ENCODE assay signal across 8 mouse cellular contexts in genomic region chr13:47043030-47043680, GRCm38 (mm10). TPM values are rescaled to one million over a fixed set of nuclear protein-coding genes. Genes with fewer than 3 reads are reported as not detected.
A peak's percentile ranks its signal among the peaks of the same experiment; 100 is the strongest.
DNase-seq lines count a peak whose midpoint lies in the region; ATAC-seq and TF ChIP-seq lines count a peak whose summit lies in the region.

Gene Kdm1b, plus strand, starts transcription at chr13:47043499.

- H3K36me3 ChIP-seq in ES-E14 (ENCODE audit: control insufficient read depth, insufficient read depth, low read length, poor library complexity, severe bottlenecking), result no peaks in the 10 kb centered on the region
- H3K36me3 ChIP-seq in forebrain, embryonic 15.5 days, result no peaks in the 10 kb centered on the region

- peak; percentile 99 for DNase-seq in ES-E14 (ENCODE audit: low read depth, low spot score)
- peak; percentile 98 for DNase-seq in cerebellum, adult 11-12 months
- DNase-seq in heart, postnatal 25 days (ENCODE audit: low spot score), result peak; percentile 97
- peak; percentile 96 to 98 for DNase-seq in layer of hippocampus, adult 18-20 months (ENCODE audit: low spot score in 2 of 2)
- peak; percentile 98 for DNase-seq in lung, adult 2 months
- DNase-seq in thymus, adult 18-20 months, result peak; percentile 96 to 98

- no peak within 1 kb of the TSS for H3K27ac ChIP-seq in ES-E14 (ENCODE audit: insufficient read depth, low read depth, low read length, poor library complexity, severe bottlenecking)
- H3K27ac ChIP-seq in forebrain, embryonic 15.5 days (replicated peaks), result peak within 1 kb of the TSS; percentile 70

- H3K9ac ChIP-seq in ES-E14 (ENCODE audit: insufficient read depth, low read depth, low read length, poor library complexity, severe bottlenecking), result peak within 1 kb of the TSS; percentile 73
- peak within 1 kb of the TSS; percentile 80 for H3K9ac ChIP-seq in forebrain, embryonic 15.5 days (replicated peaks)

- H3K4me1 ChIP-seq in ES-E14 (ENCODE audit: control insufficient read depth in 2 of 2, insufficient read depth in 2 of 2, low read length in 2 of 2, poor library complexity in 1 of 2), result peaks cover 0 to 3% of the 10 kb centered on the region in 2 experiments; a peak in 1 of 4 replicates
- peaks cover 17% of the 10 kb centered on the region for H3K4me1 ChIP-seq in forebrain, embryonic 15.5 days
- peaks cover 7% of the 10 kb centered on the region for H3K4me1 ChIP-seq in lung, adult 2 months (ENCODE audit: control insufficient read depth, insufficient read depth, low read length)

- peak; percentile 95 for ATAC-seq in forebrain, embryonic 15.5 days (replicated peaks)
- ATAC-seq in neutrophil, adult 5-6 weeks (ENCODE audit: extremely low read depth, insufficient number of reproducible peaks, low FRiP score, poor library complexity, severe bottlenecking), result peak; percentile 87

- intact Hi-C loops in heart, postnatal 25 days (cut with DNase I), result no loop called here

- TF ChIP-seq CTCF in lung, adult 2 months (IDR thresholded peaks at IDR 0.05; ENCODE audit: insufficient read depth, low read length), result no peak

- WGBS in forebrain, embryonic 15.5 days, result under 1% methylated on average over 47 of the region's 48 CpGs
- WGBS in lung, adult 2 months, result under 1% methylated on average over 48 of the region's 48 CpGs

- H3K4me3 ChIP-seq in ES-E14 (ENCODE audit: insufficient read depth in 1 of 2, low read depth in 1 of 2, low read length in 2 of 2, poor library complexity in 1 of 2, severe bottlenecking in 1 of 2), result peak within 1 kb of the TSS; percentile 81 to 96
- H3K4me3 ChIP-seq in forebrain, embryonic 15.5 days, result peak within 1 kb of the TSS; percentile 86
- peak within 1 kb of the TSS; percentile 97 for H3K4me3 ChIP-seq in lung, adult 2 months (replicated peaks; ENCODE audit: extremely low read depth, low read depth, low read length)

- H3K27me3 ChIP-seq in forebrain, embryonic 15.5 days, result no peaks in the 10 kb centered on the region

- TF ChIP-seq POLR2A in lung, adult 2 months (IDR thresholded peaks at IDR 0.05; ENCODE audit: borderline replicate concordance, extremely low read depth, low read depth, low read length), result peak; percentile 81

- peak within 1 kb of the TSS; percentile 95 for H3K4me2 ChIP-seq in forebrain, embryonic 15.5 days (replicated peaks)

- in situ Hi-C loops in ES-E14 (cut with MboI; ENCODE audit: low sequenced_read_pairs in 2 of 2, unreplicated experiment in 2 of 2), result no loop called here

- no peaks in the 10 kb centered on the region for H3K9me3 ChIP-seq in ES-E14 (ENCODE audit: control insufficient read depth, insufficient read depth, low read depth, low read length)
- H3K9me3 ChIP-seq in forebrain, embryonic 15.5 days, result no peaks in the 10 kb centered on the region

TF ChIP-seq in ES-E14, 5 proteins besides CTCF, POLR2A, EP300 and RAD21:
- TF ChIP-seq ZNF384 (IDR thresholded peaks at IDR 0.05; ENCODE audit: low read depth, low read length), result no peak

RNA-seq across cellular contexts. Expression of gene Kdm1b, which starts in this region (rescaled TPM):
- total RNA-seq in ES-E14 (2012; rRNA removed), result 9.5 and 11.6 TPM in 2 replicates
- 21.8 and 22.3 TPM in 2 replicates for polyA plus RNA-seq in forebrain, embryonic 15.5 days (2015; fragmentation: Nextera tagmentation; extraction: Ambion mirVana)
- total RNA-seq in heart, postnatal 25 days (2021), result 10 to 100 TPM in 1 of 2 experiments, 1 to 10 TPM in 1; 8.2 to 10.4 TPM
- 10 to 100 TPM in 1 of 2 experiments, 1 to 10 TPM in 1; 8.0 to 11.7 TPM for total RNA-seq in layer of hippocampus, adult 18-20 months (2021)
- polyA plus RNA-seq in lung, adult 2 months (2012; rRNA removed), result 7.7 and 9.7 TPM in 2 replicates
- total RNA-seq in neutrophil, adult 5-6 weeks (2017), result 18.2 and 21.2 TPM in 2 replicates
